Mouse (Mus musculus) cerebellum, adult 8-10 months (tissue): ENCODE results near the gene Myof.

Source experiments
- DNase-seq: peaks from one replicate; pipeline ENCODE4 v3.0.0; 2022

Gene Myof

GRCm38 (mm10) chr19:37858406-37859081 is 184.8 kb downstream of the Myof start:
- DNase-seq, result no peak

GRCm38 (mm10) chr19:37852056-37852455 is 191.3 kb downstream of the Myof start:
- DNase-seq, result no peak

GRCm38 (mm10) chr19:37851590-37852038 is 191.8 kb downstream of the Myof start:
- no peak for DNase-seq
